Mouse (Mus musculus): ENCODE results near the gene Snorc. TPM values are rescaled to one million over a fixed set of nuclear protein-coding genes. Genes with fewer than 3 reads are reported as not detected.

Gene Snorc
- polyA plus RNA-seq, 1 experiment from 2014 or later: not detected

DNA sequence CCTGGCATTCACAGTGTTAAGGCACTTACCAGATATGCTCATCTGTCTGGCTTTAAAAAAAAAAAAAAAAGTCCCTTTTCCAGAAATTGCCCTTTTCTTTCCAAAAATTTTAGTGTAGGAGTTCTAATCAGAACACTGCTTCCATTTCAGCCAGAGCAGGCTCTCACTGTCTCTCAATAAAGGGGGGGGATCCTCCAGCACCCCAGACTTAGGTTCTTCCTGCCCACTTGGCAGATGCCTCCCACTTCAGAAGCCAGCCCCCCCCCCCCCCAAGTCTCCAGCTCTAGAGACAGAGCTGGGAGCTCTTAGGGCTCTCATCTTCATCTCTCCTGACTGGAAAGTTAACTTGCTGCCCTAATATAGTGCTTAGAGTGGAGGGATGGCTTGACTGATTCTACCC, 50.4 kb downstream of the Snorc start:
- no peaks in the 10 kb centered on the region for H3K36me3 ChIP-seq (replicated peaks)
- H3K9ac ChIP-seq: no peak overlapping the region
- H3K4me2 ChIP-seq: no peak overlapping the region
- no peaks in the 10 kb centered on the region; the same call in 1 of the 2 replicates for H3K27me3 ChIP-seq
- no peak overlapping the region for H3K27ac ChIP-seq
- ATAC-seq (ENCODE audit: low FRiP score): no peak
- H3K4me1 ChIP-seq: peaks cover 2% of the 10 kb centered on the region; the same call in 1 of the 2 replicates
- H3K9me3 ChIP-seq: no peaks in the 10 kb centered on the region
- no peak overlapping the region for H3K4me3 ChIP-seq (replicated peaks)

DNA sequence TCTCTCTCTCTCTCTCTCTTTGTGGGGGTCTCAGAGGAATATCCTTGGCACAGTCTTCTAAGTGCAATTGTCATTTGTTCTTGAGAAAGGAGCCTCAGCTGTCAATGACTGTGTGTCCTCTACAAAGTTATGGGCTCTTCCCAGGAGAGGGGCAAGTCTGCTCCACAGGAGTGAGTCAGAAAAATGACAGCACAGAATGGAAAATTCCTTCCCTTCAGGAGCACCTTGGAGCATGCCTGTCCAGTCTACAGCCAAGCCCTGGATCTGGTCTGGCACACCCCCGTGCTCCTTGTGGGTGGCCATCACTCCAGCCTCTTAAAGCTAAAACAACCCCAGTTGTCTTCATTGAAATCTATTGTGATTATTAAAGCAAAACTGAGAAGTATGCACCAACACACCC, 51.5 kb downstream of the Snorc start:
- no peak overlapping the region for H3K4me3 ChIP-seq (replicated peaks)
- no peak overlapping the region for H3K9ac ChIP-seq
- ATAC-seq (ENCODE audit: low FRiP score): no peak
- no peaks in the 10 kb centered on the region; the same call in 1 of the 2 replicates for H3K27me3 ChIP-seq
- H3K9me3 ChIP-seq: no peaks in the 10 kb centered on the region
- H3K36me3 ChIP-seq (replicated peaks): no peaks in the 10 kb centered on the region
- no peak overlapping the region for H3K4me2 ChIP-seq
- no peak overlapping the region for H3K27ac ChIP-seq
- 54% methylated on average over 1 of the region's 1 CpGs for WGBS
- peaks cover 2% of the 10 kb centered on the region; the same call in 1 of the 2 replicates for H3K4me1 ChIP-seq

DNA sequence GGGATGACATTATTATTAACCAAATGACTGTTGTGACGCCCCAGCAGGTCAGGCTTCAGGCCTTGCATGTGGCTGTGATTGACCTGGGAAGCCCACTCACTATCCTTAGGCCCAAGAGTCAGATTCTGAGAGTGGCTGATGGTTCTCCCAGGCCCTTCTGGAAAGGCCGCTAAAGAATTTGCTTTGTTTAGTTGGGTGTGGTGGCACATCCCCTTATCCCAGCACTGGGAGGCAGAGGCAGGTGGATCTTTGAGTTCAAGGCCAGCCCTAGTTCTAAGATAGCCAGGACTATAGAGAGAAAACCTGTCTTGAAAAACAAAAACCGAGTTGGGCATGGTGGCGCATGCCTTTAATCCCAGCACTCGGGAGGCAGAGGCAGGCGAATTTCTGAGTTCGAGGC, 55.0 kb downstream of the Snorc start:
- Histone ChIP-seq H3K4me1 (no peaks in the 10 kb centered on the region; the same call in 1 of the 2 replicates), H3K36me3 (replicated peaks) (no peaks in the 10 kb centered on the region), H3K4me3 (replicated peaks) (no peak overlapping the region), H3K9me3 (no peaks in the 10 kb centered on the region), H3K27ac (no peak overlapping the region), H3K4me2 (no peak overlapping the region), H3K27me3 (no peaks in the 10 kb centered on the region; the same call in 1 of the 2 replicates), H3K9ac (no peak overlapping the region)
- 91% methylated on average over 7 of the region's 7 CpGs for WGBS
- ATAC-seq (ENCODE audit: low FRiP score): no peak

Other genes starting within 250 kb of the Snorc start
- 1.5 and 1.6 TPM in 2 replicates for gene Efhd1, start 205.9 kb upstream of the Snorc start, polyA plus RNA-seq (2016; fragmentation: Nextera tagmentation; extraction: Ambion mirVana)
- 59.2 and 61.8 TPM in 2 replicates for gene Gigyf2, start 143.3 kb upstream of the Snorc start, polyA plus RNA-seq (2016; fragmentation: Nextera tagmentation; extraction: Ambion mirVana)
- 2.0 and 6.3 TPM in 2 replicates for gene Kcnj13, start 75.5 kb upstream of the Snorc start, polyA plus RNA-seq (2016; fragmentation: Nextera tagmentation; extraction: Ambion mirVana)
- gene Neu2, start 39.6 kb downstream of the Snorc start, polyA plus RNA-seq (2016; fragmentation: Nextera tagmentation; extraction: Ambion mirVana): not detected in 2 replicates
- gene Ngef, start 103.6 kb downstream of the Snorc start, polyA plus RNA-seq (2016; fragmentation: Nextera tagmentation; extraction: Ambion mirVana): 2.2 and 3.0 TPM in 2 replicates
- 2.6 and 3.8 TPM in 2 replicates for gene Inpp5d, start 150.0 kb downstream of the Snorc start, polyA plus RNA-seq (2016; fragmentation: Nextera tagmentation; extraction: Ambion mirVana)